Mouse (Mus musculus) megakaryocyte, embryonic 14.5 days (primary cell): Measurements from ENCODE around the gene Dusp27.

Source experiments
- FLI1 ChIP-seq: IDR thresholded peaks from 2 replicates; pipeline ENCODE4 v1.6.1; 2012; ENCODE audit warnings: low read length, inconsistent platforms, mixed read lengths
- GATA1 ChIP-seq: IDR thresholded peaks from 3 replicates; pipeline ENCODE4 v1.6.1; 2012; ENCODE audit warnings: mixed read lengths, low read length, inconsistent platforms, borderline replicate concordance

DNA sequence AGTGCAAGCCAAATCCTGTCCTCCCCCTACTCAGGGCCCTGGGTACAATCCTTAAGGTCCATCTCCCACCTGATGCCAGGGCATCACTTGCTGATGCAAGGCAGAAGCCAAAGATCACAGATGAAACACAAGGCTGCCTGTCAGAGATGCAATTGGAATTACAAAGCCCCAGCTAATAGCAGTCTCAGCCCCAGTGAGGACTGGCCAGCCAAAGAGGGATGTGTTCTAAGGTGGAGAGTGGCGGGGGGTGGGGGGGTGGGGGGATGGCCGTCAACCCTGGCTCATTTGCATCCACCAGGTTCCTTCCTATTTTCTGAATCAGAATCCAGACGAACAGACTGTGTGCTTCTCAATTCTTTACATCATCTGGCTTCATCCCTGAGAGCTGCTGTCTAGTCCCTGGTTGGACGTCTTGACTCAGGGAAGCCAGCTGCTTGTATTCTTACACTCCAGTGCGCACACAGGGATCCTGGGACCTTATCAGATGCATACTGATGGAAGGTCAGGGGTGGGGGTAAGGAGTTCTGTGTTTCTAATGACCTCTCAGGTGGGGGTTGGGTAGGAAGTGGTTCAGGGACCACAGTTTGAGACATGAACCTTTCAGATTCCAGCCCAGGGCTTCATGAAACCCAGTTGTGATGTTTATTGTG is 7.5 kb upstream of the Dusp27 start:
- TF ChIP-seq GATA1 (no peak), FLI1 (no peak)
